Mouse (Mus musculus) ES-E14 (cell line): ENCODE measurements at regions not wholly inside any gene's neighbourhood (a gene's known extent, or its start where the extent isn't known, plus 50 kb on each side); places are given as distances from the start of the nearest gene placed in this dataset.

ENCODE experiments used
- ZC3H11A ChIP-seq: IDR thresholded peaks from 2 replicates; pipeline ENCODE4 v1.6.1; 2012; ENCODE audit warnings: low read depth, mild to moderate bottlenecking, inconsistent platforms, low read length, borderline replicate concordance
- ZNF384 ChIP-seq: IDR thresholded peaks from 2 replicates; pipeline ENCODE4 v1.6.1; 2012; ENCODE audit warnings: low read depth, low read length, inconsistent platforms

DNA sequence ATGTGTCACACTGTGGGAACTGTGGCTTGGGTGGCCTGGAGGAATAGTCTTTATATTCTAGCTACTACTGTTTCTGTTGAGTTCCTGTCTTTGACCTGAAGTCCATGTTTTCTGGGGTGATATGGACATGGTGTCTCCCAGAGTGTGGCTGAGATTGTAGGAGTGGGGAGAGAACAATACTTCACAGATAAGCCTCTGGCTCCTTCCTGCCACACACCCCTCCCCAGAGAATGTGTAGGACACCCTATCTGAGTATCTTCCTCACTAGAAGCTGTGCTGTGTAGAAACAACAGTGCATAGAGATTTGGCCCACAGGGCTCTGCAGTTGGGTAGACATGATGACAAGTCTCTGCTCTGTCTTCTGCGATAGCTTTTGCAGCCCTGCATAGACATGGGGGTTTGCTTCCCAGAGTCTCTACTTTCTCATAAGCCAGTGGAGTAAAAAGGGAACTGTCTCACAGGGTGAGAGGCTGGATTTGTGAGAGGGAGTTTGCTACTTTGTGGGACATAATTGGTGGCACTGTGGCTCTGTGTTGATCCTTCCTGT lies 67.2 kb upstream of the Wdr11 start:
- no peak for TF ChIP-seq ZC3H11A
- TF ChIP-seq ZNF384, result no peak
